Mouse (Mus musculus) neutrophil, adult 5-6 weeks (primary cell): ENCODE measurements around the gene Polg. TPM values are rescaled to one million over a fixed set of nuclear protein-coding genes. Genes with fewer than 3 reads are reported as not detected.

Source experiments
- ATAC-seq: fragments of 151-379, 151-347 bp; 2 replicates; pipeline ENCODE4 v1.8.0; 2017; ENCODE audit warnings: mild to moderate bottlenecking, moderate TSS enrichment; ENCODE audit not compliant: insufficient number of reproducible peaks, poor library complexity, low FRiP score, severe bottlenecking; ENCODE audit errors: extremely low read depth
- total RNA-seq: library from RNA; stranded (forward); fragments of 200-1000 nt; gene quantifications from 2 replicates; pipeline ENCODE4 v1.2.3, GENCODE M21; 2017

The Polg gene
- total RNA-seq: 131 and 141 TPM in 2 replicates

DNA sequence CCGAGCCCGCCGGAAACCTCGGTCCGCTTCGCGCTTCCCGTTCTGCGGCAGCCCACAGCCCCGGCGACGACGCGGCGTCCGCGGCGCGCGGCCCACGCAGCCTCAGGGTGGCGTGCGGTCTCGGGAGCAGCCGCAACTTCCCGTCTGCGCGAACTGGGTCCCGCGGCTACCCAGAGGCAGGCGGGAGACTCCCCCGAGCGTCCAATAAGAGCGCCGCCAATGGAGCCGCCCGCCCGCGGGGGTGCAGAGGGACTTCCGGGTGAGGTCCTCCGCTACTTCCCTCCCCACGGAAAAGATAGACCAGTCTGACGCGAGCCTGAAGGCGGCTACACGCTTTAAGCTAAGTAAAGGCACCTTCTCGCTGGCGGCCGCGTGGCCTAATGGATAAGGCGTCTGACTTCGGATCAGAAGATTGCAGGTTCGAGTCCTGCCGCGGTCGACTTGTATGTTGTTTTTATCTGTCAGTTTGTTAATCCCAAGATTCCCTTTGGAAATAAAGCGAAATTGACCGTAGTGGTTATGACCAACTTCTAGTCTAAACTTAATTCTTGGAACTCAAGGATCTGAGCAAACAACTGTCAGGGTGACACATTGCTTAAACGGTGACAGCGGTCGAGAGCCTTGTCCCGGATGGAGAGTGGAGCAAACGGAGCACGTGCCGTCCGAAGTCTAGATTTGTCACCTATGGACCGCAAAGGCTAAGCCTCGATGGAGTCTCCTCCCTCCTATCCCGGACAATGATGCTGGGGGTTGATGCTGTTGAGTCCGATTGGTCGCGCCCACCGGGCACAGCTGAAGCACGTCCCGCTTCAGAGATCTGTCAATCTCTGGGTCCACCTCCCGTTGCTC, at the start of gene Polg:
TSS of gene Polg (minus strand) at position 310 of the 849 bp plus-strand sequence.
- ATAC-seq: peak; percentile 86

DNA sequence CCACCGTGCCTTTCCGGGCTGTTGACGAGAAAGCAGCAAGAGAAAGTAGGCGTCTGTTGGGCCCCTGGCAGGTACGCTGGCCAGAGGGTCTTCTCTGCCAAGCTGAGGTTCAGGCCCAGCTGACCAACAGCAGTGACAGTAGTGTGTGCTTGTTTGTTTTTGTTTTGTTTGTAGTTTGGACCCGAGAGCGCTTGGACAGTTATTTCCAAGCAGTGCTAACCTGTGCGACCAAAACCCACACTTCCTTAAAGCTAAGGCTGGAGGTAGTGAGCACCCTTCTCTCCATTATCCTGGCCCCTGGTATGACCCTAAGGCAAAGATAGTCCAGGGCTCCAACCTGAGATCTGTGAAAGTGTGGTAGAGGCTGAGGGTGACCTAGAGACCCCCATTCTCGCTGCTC, 49.7 kb upstream of the Polg start:
- no peak for ATAC-seq

DNA sequence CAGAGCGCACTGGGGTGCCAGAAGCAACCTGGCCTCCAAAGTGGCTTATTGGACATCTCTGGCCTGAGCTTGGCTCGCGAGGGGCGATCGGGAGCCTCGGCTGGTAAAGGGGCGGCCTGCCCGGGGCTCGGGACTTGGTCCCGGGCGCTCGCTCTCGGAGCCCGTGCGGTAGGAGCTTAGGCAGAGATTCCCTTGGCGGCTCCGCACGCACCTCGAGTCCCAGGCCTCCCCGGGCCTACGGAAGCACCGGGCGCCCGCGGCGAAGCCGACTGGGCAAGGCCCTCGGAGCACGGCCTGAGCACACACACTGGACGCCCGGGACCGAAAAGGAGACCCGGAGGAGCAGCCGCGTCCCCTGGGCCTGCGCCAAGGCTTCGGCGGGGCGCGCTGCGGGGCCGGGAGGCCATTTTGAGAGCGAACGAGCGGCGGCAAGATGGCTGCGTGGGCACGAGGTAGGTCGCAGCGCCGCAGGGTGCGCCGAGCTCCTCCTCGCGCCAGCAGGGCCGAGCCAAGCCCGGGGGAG, 49.1 kb upstream of the Polg start:
- no peak for ATAC-seq

DNA sequence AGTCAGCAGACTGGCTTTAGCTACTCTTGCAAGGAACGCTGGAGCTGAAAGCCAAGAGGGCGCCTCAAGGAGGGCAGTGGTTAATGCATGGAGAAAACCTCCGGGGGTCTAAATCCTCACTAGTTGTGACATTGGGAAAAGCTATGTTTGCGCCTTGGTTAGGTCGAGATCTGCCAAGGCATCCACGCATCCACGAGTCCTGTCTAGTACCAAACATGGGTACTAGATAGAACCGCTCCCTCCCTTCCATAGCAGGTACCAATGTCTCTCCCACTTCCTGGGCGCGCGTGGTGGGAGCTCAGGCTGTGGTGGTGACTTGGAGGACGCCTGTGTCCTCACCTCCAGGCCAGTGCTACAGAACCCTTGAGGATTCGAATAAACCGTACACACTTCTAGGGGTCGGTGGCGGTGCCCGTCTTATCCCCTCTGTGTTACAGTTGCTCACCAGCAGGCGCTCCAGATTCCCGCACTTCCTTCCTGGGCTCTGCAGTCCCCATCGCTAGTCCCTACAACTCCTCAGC, 48.3 kb upstream of the Polg start:
- no peak for ATAC-seq

DNA sequence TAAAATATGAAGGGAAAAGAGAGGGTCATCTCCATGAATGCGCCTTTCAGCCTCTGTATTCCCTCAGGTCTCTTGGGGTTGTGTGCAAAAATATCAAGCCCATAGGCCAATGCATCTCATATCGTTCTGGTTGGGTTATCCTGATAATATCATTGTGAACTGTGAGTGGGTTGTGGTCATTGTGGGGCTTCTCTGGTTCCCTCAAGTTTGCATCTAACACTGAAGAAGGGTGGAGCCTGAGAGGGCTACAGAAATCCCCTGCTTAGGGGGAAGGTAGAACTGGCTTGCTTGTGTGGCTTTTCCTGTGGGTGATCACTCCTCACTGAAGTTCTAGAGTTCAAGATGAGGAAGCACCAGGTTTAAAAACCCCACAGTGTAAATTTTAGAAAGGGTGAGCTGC, 47.3 kb upstream of the Polg start:
- no peak for ATAC-seq

DNA sequence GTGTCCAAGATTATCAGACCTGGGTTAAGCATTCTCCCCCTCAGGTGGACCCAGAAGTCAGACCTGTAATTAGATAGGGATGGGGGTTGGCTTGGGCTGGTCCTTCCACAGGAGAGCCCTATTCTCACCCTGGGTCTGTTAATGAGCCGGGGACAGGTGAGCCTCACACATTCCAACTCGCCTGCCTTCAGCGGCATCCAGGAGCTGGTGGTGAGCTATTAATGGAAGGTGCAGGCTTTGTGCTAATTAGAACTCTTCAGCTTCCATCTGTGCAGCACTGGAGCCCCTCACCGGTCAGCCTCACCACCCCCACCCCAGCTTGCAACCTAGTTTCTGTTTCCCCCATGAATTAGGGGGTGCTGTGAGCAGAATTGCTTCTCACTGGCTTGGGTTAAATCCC, 46.3 kb upstream of the Polg start:
- ATAC-seq: no peak

DNA sequence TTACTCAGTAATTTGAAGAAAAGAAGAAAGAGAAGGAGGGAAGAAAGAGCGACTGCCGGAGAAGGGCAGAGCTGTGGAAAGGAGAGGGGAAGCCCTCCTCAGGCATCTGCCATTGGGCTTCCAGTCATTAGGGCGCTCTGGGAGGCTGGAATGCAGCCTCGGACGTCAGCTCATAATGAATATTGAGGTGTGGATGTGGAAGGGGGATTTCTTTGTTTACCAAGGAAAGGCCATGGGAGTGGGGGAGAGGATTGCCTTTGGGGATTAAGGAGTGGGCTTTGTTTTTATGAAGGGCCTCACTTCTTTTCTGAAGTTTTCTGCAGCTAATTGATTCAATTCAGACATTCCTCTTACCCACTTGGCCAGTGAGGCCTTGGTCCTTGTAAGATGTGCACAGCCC, 45.5 kb upstream of the Polg start:
- ATAC-seq: no peak

DNA sequence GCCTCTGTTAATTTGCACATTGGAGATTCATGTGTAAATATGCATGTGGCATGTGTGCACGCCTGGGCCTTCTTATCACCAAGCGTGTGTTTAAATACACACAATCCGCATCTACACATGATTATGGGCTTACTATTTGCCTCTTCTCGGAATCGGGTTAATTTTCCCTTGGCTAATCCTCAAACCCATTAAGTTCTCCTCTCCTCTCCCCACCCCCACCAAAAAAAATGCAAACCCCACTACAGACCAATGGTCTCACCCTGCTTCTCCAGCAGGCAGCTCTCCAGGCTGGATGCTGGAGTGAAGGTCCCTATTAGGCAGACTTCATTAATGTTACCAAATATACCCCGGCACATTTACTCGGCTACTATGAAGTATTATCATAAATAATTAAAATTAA, 45.0 kb upstream of the Polg start:
- ATAC-seq: no peak

DNA sequence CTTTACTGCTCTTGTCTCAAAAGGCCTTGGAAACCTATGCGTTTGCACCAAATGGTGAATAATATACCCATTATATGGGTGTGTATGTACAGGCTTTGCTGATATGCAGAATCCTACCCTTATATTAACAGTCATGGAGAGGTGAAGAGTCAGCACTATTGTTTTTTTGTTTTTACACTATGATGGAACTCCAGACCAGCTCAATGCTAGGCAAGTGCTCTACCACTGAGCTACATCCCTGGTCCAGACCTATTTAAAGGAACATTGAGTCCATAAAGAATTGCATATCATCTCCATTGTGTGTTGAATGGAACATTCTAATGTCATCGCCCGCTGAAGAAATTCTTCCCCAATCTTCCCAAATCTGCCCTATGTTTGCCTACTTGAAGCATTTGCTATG, 44.5 kb upstream of the Polg start:
- ATAC-seq: no peak

DNA sequence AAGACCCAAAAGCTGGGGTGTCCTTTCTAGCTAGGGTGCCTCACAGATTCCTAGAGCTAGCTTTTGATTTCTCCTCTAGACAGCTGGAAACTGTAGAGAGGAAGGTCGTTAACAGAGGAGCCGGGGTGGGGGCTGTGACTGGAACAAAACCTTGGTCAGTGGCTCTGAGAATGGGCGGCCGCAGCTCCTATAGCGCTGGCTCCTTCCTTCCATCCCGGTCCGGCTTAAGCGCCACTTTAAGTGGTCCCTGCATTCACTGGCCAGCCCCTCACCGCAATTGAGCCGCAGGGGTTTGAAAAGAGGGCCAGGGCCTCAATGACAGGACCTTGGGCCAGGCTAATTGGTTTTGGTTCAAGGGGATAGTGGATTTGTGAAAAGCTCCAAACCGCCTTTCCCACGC, 43.5 kb upstream of the Polg start:
- ATAC-seq: no peak

DNA sequence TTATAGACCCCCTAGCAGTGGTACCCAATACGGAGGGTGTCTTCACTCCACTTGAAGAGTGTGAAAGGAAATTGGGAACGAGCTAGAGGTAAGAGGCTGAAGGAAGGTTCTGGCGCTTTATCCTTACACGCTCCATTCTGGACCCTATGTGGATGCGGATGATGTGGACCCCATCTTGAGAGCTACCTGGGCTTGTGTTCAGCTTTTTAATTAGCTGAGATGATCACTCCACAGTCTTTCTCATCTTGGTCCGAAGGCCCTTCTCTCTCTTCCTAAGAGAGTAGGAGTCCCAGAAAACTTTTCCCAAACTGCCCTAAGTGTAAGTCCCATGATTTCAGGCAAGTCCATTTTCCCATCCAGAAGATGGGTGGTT, 43.1 kb upstream of the Polg start:
- ATAC-seq: no peak

DNA sequence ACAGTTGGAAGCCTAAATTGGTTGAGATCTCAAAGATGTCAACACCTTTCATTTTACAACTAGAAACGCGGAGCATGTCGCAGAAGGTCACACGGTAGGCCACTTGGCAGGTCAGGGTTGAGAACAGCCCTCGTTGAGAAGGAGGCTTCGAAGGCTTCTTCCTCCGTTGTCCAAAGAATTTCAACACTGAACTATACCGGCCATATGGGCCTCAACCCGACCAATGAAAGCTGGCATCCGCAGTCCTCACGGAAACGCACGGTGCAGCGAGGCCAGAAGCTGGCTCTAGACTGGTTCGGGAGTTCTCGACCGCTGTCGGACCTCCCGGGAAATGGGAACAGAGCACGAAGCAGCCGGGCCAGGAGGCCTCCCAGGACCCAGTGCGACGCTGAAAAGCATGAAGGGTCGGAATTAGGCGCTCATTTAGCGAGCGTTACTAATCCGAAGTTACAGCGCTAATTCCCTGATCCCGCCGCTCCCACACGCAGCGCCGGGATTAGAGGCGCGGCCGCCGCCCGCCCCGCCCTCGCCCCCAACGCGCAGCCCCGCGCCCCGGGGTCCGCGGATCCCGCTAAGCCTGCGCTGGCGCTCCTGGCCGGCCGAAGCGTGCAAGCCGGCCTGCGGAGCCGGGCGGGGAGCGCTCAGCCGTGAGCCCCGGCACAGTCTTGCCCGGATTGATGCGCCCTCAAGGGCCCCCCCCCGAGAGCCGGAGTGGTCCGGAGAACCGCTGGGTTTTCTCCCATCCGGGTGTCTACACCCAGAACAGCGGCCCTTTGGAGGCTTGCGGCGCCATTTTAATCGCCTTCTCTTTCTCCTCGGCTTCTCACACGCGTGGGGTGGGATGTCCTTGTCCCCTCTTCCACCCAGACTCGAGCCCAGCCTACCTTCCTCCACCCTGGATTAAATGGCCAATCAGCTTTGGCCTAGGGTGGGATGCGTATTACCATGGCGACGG, 42.4 kb upstream of the Polg start:
- ATAC-seq: no peak

DNA sequence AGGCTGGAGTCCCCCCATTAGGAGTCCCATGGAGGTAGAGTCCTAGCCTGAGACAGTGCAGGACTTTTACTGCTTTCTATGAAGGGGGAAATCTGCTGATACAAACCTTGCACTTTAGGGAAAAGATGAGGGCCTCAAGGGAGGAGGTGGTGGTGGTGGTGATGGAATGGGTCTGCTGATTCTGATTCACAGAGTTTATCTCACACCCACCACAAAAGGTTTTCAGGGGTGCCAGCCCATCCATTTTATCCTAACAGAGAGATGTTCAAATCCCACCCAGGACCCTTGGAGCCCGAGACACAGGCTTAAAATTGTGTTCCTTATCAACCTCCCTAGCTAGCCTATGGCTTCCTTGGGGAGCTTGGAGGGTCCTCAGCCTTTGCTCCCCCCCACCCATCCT, 41.6 kb upstream of the Polg start:
- no peak for ATAC-seq

DNA sequence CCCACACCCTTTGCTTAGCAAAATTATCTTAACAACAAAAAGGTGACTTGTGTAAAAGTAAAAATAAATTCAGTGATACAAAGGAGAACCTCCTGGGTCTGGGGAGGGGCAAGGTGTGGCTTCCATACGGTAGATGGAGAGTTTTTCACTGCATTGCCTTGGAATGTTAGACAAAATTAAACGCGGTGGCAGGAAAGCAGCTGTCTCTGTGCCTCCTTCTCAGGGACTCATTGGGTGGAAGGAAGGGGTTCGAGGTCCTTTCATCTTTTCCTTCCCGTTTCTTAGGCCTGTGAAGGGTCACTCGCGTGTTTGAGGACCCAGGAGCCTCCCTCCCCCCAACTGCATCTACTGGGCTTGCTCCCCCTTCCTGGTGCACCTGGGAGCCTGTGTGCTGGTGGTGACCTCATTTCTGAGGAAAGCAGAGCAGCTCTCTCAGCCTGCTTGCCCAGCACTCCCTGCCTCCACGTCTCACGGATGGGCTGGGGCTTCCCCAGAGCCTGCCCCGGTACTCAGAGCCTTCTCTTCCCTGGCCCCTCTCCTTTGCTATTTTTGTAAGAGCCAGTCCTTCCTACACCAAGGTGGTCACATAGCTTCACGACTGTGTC, 41.0 kb upstream of the Polg start:
- no peak for ATAC-seq

DNA sequence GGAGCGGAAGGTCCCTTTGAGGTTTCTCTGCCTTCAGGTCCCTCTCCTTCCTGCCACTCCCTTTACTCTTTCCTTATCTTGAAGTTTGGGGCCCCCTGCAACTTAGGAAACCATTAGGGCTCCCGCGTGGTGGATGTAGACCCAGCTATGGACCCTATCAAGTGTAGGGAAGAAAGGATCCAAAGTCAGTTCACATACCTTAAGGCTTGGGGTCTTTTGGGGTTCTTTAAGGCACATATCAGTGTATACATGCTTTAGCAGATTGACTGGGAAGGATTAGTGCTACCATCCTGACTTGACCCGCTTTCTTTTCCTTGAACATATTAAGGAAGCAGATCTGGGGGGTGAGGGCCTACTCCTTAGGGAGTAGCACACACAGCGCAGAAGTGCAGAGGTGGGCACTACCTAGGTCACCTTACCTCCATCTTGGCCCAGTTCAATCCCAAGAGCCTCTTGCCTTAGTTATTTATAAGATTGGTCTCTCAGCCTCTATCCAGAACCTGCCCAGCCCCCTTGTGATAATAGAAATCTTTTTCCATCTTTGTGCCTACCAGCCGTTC, 40.4 kb upstream of the Polg start:
- no peak for ATAC-seq

DNA sequence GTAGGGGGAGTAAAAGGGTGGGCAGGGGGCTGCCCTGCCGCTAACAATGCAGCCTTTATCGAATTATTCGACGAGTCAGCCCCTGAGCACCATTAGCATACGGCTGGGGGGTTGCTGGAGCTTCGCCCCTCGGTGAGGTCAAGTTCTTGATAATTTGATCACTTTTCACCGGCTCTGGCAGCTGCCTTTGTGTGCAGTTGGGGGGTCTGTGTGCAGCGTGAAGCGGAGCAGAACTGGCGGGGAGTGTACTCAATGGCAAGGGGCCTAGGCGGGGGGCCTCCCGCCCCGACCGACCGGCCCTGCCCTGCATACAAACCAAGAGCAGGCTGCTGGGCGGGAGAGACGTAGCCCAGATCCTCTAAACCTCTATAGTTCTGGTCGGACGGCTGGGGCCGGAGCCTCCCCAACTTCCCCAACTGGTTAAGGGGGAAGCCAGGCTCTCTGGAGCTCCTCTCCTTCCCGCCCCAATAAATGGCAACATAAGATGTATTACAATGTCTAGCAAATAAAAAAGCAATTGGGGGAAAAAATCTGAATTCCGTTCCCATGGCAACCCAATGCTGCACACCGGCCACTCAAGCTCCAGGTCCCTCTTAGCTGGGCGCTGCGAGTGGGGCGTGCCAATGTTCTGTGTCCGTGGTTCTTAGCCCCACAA, 39.8 kb upstream of the Polg start:
- no peak for ATAC-seq

DNA sequence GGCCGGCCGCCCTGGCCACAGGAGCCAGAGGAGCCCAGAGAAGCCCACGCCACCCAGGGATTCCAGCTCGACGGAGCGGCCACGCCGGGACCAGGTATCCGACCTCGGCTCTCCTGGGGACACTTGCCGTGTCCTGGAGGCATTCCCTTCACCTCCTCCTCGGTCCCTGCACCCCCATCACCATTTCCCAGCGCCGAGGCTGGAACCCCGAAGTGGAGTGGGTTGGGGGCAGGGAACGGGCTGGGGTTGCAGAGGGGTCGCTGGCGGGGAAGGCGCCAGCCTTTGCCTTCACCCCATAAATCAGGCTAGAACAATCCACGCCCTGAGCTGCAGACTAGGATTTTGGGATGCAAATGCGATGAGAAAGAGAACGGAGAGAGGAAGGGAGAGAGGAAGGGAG, 39.2 kb upstream of the Polg start:
- ATAC-seq: no peak

DNA sequence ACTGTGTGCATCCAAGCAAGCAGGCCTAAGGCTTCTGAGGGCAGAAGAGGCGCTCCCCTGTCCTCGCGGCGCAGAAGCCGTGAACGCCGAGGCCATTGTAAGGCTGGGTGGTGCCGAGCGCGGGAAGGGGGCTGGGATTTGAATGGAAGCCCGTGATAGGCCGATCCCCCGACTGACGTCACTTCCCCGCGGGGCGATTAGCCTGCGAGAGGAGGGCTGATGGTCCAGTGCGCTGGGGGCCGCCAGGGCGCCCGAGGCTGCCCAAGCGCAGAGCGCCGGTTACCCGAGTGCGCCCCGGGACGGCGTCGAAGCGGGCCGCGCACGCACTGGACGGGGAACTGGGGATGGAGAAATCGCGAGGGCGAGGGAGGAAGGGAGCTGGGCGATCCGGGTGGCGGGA, 38.6 kb upstream of the Polg start:
- no peak for ATAC-seq
